Mouse (Mus musculus) MEL (cell line): ENCODE data around the gene Serpina1a. TPM values are rescaled to one million over a fixed set of nuclear protein-coding genes. Genes with fewer than 3 reads are reported as not detected.

Experiments used
- polyA plus RNA-seq, 2 experiments: library from polyadenylated mRNA; stranded (reverse) in 1 of 2; unstranded in 1 of 2; fragments of >175 nt in 1 of 2; fragments of >200 nt in 1 of 2; gene quantifications; 2 replicates each; pipeline versions ENCODE4 v1.2.1 to v1.2.4; 2012; ENCODE audit warnings: low replicate concordance in 2 of 2, low read depth in 1 of 2; ENCODE audit not compliant: insufficient read length in 2 of 2, insufficient read depth in 1 of 2, missing spikeins in 1 of 2
- total RNA-seq: library from RNA; depleted of rRNA; stranded (reverse); fragments of 300-350 nt; gene quantifications from 2 replicates; pipeline ENCODE4 v1.2.3, GENCODE M21; 2012; rRNA removed

Gene Serpina1a
- total and polyA plus RNA-seq, 3 experiments: not detected

Other genes with a start within 250 kb of the Serpina1a start
- gene Serpina10, start 232.1 kb downstream of the Serpina1a start, total RNA-seq: 0.12 and 0.13 TPM in 2 replicates
- under 1 TPM in 1 of 2 experiments, not detected in 1; 0.07 TPM for gene Serpina10, start 232.1 kb downstream of the Serpina1a start, polyA plus RNA-seq
- gene Serpina6, start 206.3 kb downstream of the Serpina1a start, total RNA-seq: not detected in 2 replicates
- gene Serpina6, start 206.3 kb downstream of the Serpina1a start, polyA plus RNA-seq: not detected
- not detected in 2 replicates for gene Serpina16, start 187.4 kb downstream of the Serpina1a start, total RNA-seq
- not detected for gene Serpina16, start 187.4 kb downstream of the Serpina1a start, polyA plus RNA-seq
- gene Serpina1f, start 168.0 kb downstream of the Serpina1a start, total RNA-seq: not detected in 2 replicates
- not detected for gene Serpina1f, start 168.0 kb downstream of the Serpina1a start, polyA plus RNA-seq
- not detected in 2 replicates for gene Serpina1d, start 90.0 kb downstream of the Serpina1a start, total RNA-seq
- gene Serpina1d, start 90.0 kb downstream of the Serpina1a start, polyA plus RNA-seq: not detected
- not detected in 2 replicates for gene Serpina1b, start 33.2 kb downstream of the Serpina1a start, total RNA-seq
- not detected for gene Serpina1b, start 33.2 kb downstream of the Serpina1a start, polyA plus RNA-seq
- gene Serpina1c, start 41.3 kb upstream of the Serpina1a start, total RNA-seq: not detected in 2 replicates
- not detected for gene Serpina1c, start 41.3 kb upstream of the Serpina1a start, polyA plus RNA-seq
- not detected in 2 replicates for gene Serpina1e, start 95.4 kb upstream of the Serpina1a start, total RNA-seq
- gene Serpina1e, start 95.4 kb upstream of the Serpina1a start, polyA plus RNA-seq: not detected
- 0.65 TPM in 2 replicates for gene Serpina11, start 126.4 kb upstream of the Serpina1a start, total RNA-seq
- gene Serpina11, start 126.4 kb upstream of the Serpina1a start, polyA plus RNA-seq: under 1 TPM in 1 of 2 experiments, not detected in 1; 0.67 TPM
- not detected in 2 replicates for gene Serpina9, start 150.2 kb upstream of the Serpina1a start, total RNA-seq
- gene Serpina9, start 150.2 kb upstream of the Serpina1a start, polyA plus RNA-seq: under 1 TPM in 1 of 2 experiments, not detected in 1; 0.06 TPM
- gene Serpina12, start 180.9 kb upstream of the Serpina1a start, total RNA-seq: 0.04 TPM in 1 of 2 replicates, not detected in the other
- gene Serpina12, start 180.9 kb upstream of the Serpina1a start, polyA plus RNA-seq: not detected
- gene Serpina5, start 237.6 kb upstream of the Serpina1a start, total RNA-seq: not detected in 2 replicates
- not detected for gene Serpina5, start 237.6 kb upstream of the Serpina1a start, polyA plus RNA-seq
- gene Serpina3a, start 249.2 kb upstream of the Serpina1a start, total RNA-seq: not detected in 2 replicates
- gene Serpina3a, start 249.2 kb upstream of the Serpina1a start, polyA plus RNA-seq: not detected